Mouse (Mus musculus): Measurements from ENCODE around the gene Usp29.

GRCm38 (mm10) chr7:6744281-6744904 lies 14.0 kb downstream of the Usp29 start:
- TF ChIP-seq CTCF (IDR thresholded peaks at IDR 0.05; ENCODE audit: borderline replicate concordance, insufficient read depth, low read depth, low read length) = no peak
- no peak for TF ChIP-seq POLR2A (IDR thresholded peaks at IDR 0.05; ENCODE audit: borderline replicate concordance, insufficient read depth, low read length)

Data from cerebellum, adult 2 months (tissue).